Mouse (Mus musculus) ovary, postnatal 14 days (tissue): ENCODE data around the gene Usmg5.

Source experiments
- DNase-seq: peaks from one replicate; pipeline ENCODE4 v3.0.0; 2022; ENCODE audit warnings: low spot score

The Usmg5 gene

GRCm38 (mm10) chr19:47057684-47058083 is 32.8 kb downstream of the Usmg5 start:
- no peak for DNase-seq

- no peak for DNase-seq
Measured at GRCm38 (mm10) chr19:47053471-47053870, 37.0 kb downstream of the Usmg5 start.

- no peak for DNase-seq
Measured at GRCm38 (mm10) chr19:47052927-47053326, 37.5 kb downstream of the Usmg5 start.

DNA sequence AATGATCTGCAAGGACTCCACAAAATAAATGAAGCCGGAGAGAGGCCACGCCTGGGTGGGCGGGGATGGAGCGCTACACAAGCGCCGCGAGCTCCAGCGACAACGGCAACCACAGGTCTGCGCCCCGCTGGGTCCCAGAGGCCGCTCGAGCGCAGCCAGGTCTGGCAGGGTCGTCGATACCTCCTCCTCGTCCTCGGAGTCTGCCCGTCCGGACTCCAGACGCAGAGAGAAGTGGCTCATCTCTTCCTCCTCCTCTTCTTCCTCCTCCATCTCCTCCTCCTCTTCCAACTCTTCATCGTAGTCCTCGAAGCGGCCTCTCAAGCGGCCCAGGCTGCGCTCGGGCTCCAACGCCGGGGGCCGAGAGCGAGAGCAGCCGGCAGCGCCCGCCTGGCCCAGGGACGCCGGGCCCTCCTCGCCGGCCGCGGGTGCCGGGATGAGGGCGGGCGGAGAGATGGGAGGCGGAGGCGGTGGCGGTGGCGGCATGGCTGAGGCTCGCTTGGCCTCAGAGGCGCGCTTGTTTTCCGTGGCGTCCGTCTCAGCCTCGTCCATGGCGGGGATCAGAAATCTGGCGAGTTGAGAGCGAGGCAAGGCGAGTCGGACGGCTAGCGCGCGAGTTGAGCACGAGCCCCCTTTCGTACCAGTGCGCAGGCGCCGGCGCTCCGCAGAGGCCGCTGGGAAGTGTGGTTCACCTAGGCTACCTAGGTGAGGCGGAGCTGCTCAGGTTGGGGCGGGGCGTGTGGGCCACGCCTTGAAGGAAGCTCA is 40.0 kb downstream of the Usmg5 start, which contains the start of gene Pcgf6:
Gene Pcgf6, minus strand, starts transcription at position 636 of the 762 bp plus-strand sequence.
- DNase-seq, result peak; percentile 52

DNA sequence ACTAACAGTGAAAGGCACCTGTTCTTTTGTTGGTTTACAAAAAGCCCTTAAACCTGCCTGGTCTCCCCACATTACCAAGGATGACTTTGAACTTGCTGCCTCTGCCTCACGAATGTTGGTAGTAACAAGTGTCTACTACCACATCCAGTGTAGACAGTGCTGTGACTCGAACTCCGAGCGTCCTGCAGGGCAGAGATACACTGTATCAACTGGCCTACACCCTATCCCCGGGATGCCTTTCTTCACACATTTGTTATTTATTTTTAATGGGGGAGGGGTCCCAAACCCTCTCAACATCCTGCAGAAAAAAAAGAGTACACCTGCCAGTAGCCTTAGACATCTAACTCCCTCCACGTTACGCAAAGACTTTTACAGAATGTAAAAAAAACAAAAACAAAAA is 40.6 kb downstream of the Usmg5 start:
- no peak for DNase-seq

- DNase-seq, result no peak
Measured at GRCm38 (mm10) chr19:47049061-47049460, 41.4 kb downstream of the Usmg5 start.

GRCm38 (mm10) chr19:47047236-47047833 is 43.1 kb downstream of the Usmg5 start:
- DNase-seq, result no peak

GRCm38 (mm10) chr19:47046343-47046742 is 44.1 kb downstream of the Usmg5 start:
- DNase-seq, result no peak

GRCm38 (mm10) chr19:47043608-47044007 is 46.8 kb downstream of the Usmg5 start:
- DNase-seq, result no peak

GRCm38 (mm10) chr19:47040720-47041473 is 49.5 kb downstream of the Usmg5 start:
- no peak for DNase-seq

DNA sequence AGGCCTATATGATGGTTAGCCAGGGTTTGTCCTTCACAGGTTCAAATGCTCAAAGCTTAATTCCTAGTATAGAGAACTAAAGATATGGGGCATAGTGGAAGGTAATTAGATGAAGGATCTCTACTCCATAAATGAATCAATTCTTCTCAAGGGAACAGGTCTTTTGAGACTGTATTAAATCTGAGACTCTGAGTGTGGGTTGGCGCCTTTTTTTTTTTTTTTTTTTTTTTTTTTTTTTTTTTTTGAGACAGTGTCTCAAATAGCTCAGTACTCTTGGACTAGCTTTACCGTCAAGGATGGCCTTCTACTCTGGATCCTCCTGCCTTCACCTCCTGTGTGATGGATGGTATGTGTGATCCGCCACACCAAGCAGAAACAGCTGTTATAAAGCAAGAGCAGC is 53.9 kb downstream of the Usmg5 start:
- DNase-seq, result no peak

GRCm38 (mm10) chr19:47034916-47035315 is 55.5 kb downstream of the Usmg5 start:
- no peak for DNase-seq
